Mouse (Mus musculus): ENCODE results near the gene Ehmt2.
"Not testable (repeated sequence)": the region's sequence is repeated elsewhere in the genome, so short reads cannot be mapped to it uniquely, and the experiment has no call there.

The Ehmt2 gene

GRCm38 (mm10) chr17:34927306-34928019 lies 29.2 kb downstream of the Ehmt2 start:
- DNase-seq (ENCODE audit: inconsistent ontology term): no peak

- DNase-seq (ENCODE audit: inconsistent ontology term): no peak
These were observed 30.6 kb downstream of the Ehmt2 start for GRCm38 (mm10) chr17:34928841-34929240.

- DNase-seq (ENCODE audit: inconsistent ontology term): peak; percentile 98
These were observed 32.9 kb downstream of the Ehmt2 start, which contains the start of gene Neu1 for GRCm38 (mm10) chr17:34931061-34931734. Gene Neu1, plus strand, starts transcription at chr17:34931253.

GRCm38 (mm10) chr17:34931735-34932098 lies 33.4 kb downstream of the Ehmt2 start:
- no peak for DNase-seq (ENCODE audit: inconsistent ontology term)

- no peak for DNase-seq (ENCODE audit: inconsistent ontology term)
These were observed 34.0 kb downstream of the Ehmt2 start for GRCm38 (mm10) chr17:34932287-34932686.

- no peak for DNase-seq (ENCODE audit: inconsistent ontology term)
These were observed 35.8 kb downstream of the Ehmt2 start for GRCm38 (mm10) chr17:34934031-34934430.

- no peak for DNase-seq (ENCODE audit: inconsistent ontology term)
These were observed 36.6 kb downstream of the Ehmt2 start for GRCm38 (mm10) chr17:34934830-34935229.

- no peak for DNase-seq (ENCODE audit: inconsistent ontology term)
These were observed 39.8 kb downstream of the Ehmt2 start for GRCm38 (mm10) chr17:34937960-34938505.

GRCm38 (mm10) chr17:34941344-34942041 lies 43.2 kb downstream of the Ehmt2 start:
- DNase-seq (ENCODE audit: inconsistent ontology term): peak; percentile 59

GRCm38 (mm10) chr17:34943128-34943815 lies 45.0 kb downstream of the Ehmt2 start:
- no peak for DNase-seq (ENCODE audit: inconsistent ontology term)

GRCm38 (mm10) chr17:34944362-34944761 lies 46.1 kb downstream of the Ehmt2 start:
- no peak for DNase-seq (ENCODE audit: inconsistent ontology term)

GRCm38 (mm10) chr17:34946486-34947140 lies 48.3 kb downstream of the Ehmt2 start:
- DNase-seq (ENCODE audit: inconsistent ontology term): no peak

- DNase-seq (ENCODE audit: inconsistent ontology term): no peak
These were observed 49.3 kb downstream of the Ehmt2 start for GRCm38 (mm10) chr17:34947606-34948005.

GRCm38 (mm10) chr17:34948721-34949552 lies 50.7 kb downstream of the Ehmt2 start:
- DNase-seq (ENCODE audit: inconsistent ontology term): not testable (repeated sequence)

GRCm38 (mm10) chr17:34949553-34949969 lies 51.3 kb downstream of the Ehmt2 start:
- DNase-seq (ENCODE audit: inconsistent ontology term): no peak

GRCm38 (mm10) chr17:34950514-34951455 lies 52.5 kb downstream of the Ehmt2 start:
- DNase-seq (ENCODE audit: inconsistent ontology term): no peak

- no peak for DNase-seq (ENCODE audit: inconsistent ontology term)
These were observed 53.5 kb downstream of the Ehmt2 start for GRCm38 (mm10) chr17:34951636-34952377.

GRCm38 (mm10) chr17:34952378-34953040 lies 54.2 kb downstream of the Ehmt2 start:
- DNase-seq (ENCODE audit: inconsistent ontology term): peak; percentile 85
